Mouse (Mus musculus) heart, postnatal 0 days (tissue): ENCODE measurements around the gene Cttnbp2. TPM values are rescaled to one million over a fixed set of nuclear protein-coding genes. Genes with fewer than 3 reads are reported as not detected.
A peak's percentile ranks its signal among the peaks of the same experiment; 100 is the strongest.

Experiments
- ATAC-seq: fragments of 200-750 bp; cut with Nextera tagmentation; 2 replicates; pipeline ENCODE4 v1.8.0; 2017; ENCODE audit warnings: low read depth, moderate number of reproducible peaks, moderate library complexity; ENCODE audit not compliant: insufficient read depth
- DNase-seq: peaks from one replicate; pipeline ENCODE4 v3.0.0-alpha.2; 2016; ENCODE audit warnings: low spot score
- H3K27ac ChIP-seq: fragments of 300-500 bp; sonication (generic); 2 replicates; pipeline ENCODE4 v1.5.1; 2014; ENCODE audit warnings: low read depth, mild to moderate bottlenecking
- H3K27me3 ChIP-seq: fragments of 300-500 bp; sonication (generic); 2 replicates; pipeline ENCODE4 v1.6.1; 2014; ENCODE audit warnings: low read length, mixed read lengths; ENCODE audit not compliant: control insufficient read depth, insufficient read depth
- H3K36me3 ChIP-seq: fragments of 300-500 bp; sonication (generic); replicated peaks from 2 replicates; pipeline ENCODE4 v1.6.1; 2014; ENCODE audit warnings: low read length, mixed read lengths; ENCODE audit not compliant: control insufficient read depth, insufficient read depth
- H3K4me1 ChIP-seq: fragments of 300-500 bp; sonication (generic); 2 replicates; pipeline ENCODE4 v1.6.1; 2014; ENCODE audit warnings: antibody characterized with exemption; ENCODE audit not compliant: control insufficient read depth, insufficient read depth
- H3K4me2 ChIP-seq: fragments of 300-500 bp; sonication (generic); 2 replicates; pipeline ENCODE4 v1.6.1; 2014; ENCODE audit warnings: low read depth, mild to moderate bottlenecking, low read length, moderate library complexity
- H3K4me3 ChIP-seq: fragments of 300-500 bp; sonication (generic); 2 replicates; pipeline ENCODE4 v1.5.1; 2014; ENCODE audit warnings: low read depth, low read length
- H3K9ac ChIP-seq: fragments of 300-500 bp; sonication (generic); replicated peaks from 2 replicates; pipeline ENCODE4 v1.6.1; 2014; ENCODE audit warnings: low read depth, low read length, mixed read lengths
- H3K9me3 ChIP-seq: fragments of 300-500 bp; sonication (generic); replicated peaks from 2 replicates; pipeline ENCODE4 v1.6.1; 2016; ENCODE audit warnings: low read length; ENCODE audit not compliant: control insufficient read depth
- CTCF ChIP-seq: IDR thresholded peaks from 2 replicates; pipeline ENCODE4 v1.5.1; 2016; ENCODE audit warnings: antibody characterized with exemption, control low read depth, low read depth
- EP300 ChIP-seq: IDR thresholded peaks from 2 replicates; pipeline ENCODE4 v1.6.1; 2016; ENCODE audit warnings: antibody characterized with exemption, low read depth
- WGBS: fragments of 180-500 bp; shearing (Covaris S2); extraction: QIAGEN DNeasy Blood & Tissue Kit; methylation state at CpG from one replicate; pipeline ENCODE4 v1.1.7; 2014; 5-methylcytosine and 5-hydroxymethylcytosine counted together
- polyA plus RNA-seq: library from polyadenylated mRNA; unstranded; fragments of >200 nt; fragmentation: Nextera tagmentation; extraction: Ambion mirVana; gene quantifications from 2 replicates; pipeline ENCODE4 v1.2.1, GENCODE M21; 2015
- total RNA-seq: library from RNA; depleted of rRNA; stranded (reverse); fragments of >200 nt; gene quantifications from 2 replicates; pipeline ENCODE4 v1.2.3, GENCODE M21; 2014; ENCODE audit warnings: low replicate concordance

Gene Cttnbp2
- total and polyA plus RNA-seq, 2 experiments from 2014 or later, result 0.69 to 2.3 TPM

DNA sequence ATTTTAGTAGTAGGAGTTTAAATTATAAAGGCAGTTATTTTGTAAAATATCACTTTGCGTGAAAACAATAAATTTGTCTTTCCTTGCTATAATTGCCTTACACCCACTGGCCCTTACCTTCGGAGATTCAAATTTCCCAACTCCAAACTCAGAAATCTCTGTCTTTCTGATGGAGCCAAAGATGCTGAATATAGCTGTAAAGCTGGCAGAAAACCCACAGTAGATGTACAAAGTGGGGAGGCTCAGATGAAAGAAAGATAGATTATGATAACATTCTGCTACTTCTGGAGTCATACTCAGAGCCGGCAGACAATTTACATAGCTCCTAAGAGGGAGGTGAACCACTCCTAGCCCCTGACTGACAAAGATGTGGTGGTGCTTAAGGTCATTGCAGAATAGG lies 15.8 kb upstream of the Cttnbp2 start:
- no peak overlapping the region for H3K9ac ChIP-seq
- no peaks in the 10 kb centered on the region for H3K4me1 ChIP-seq
- H3K4me2 ChIP-seq, result no peak overlapping the region
- no peak for ATAC-seq
- H3K36me3 ChIP-seq, result no peaks in the 10 kb centered on the region
- TF ChIP-seq CTCF, result no peak
- TF ChIP-seq EP300, result no peak
- DNase-seq, result no peak
- no peaks in the 10 kb centered on the region for H3K9me3 ChIP-seq
- WGBS, result 78% methylated on average over 3 of the region's 3 CpGs
- no peaks in the 10 kb centered on the region for H3K27me3 ChIP-seq
- no peak overlapping the region for H3K27ac ChIP-seq
- H3K4me3 ChIP-seq, result no peak overlapping the region

DNA sequence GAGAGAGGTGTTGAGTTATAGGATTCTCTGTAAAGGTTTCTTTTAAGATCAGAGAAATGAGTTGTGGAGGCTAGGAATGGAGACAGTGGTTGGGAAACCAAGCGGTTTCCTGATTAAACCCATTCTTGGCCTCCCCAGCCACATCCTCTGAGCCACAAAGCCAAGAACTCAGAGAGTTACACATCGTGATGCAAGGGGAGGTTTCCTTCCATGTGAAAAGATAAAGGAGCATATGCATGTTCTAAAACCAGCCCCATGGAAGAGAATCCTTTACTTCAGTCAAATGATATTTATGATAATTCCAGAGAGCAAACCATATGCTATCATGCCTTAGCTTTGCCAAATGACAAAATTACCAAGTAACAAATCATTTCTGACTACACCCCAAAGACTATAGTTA lies 3.0 kb upstream of the Cttnbp2 start:
- no peaks in the 10 kb centered on the region for H3K27me3 ChIP-seq
- no peak overlapping the region for H3K4me2 ChIP-seq
- no peaks in the 10 kb centered on the region for H3K4me1 ChIP-seq
- WGBS, result 43% methylated on average over 2 of the region's 2 CpGs
- ATAC-seq, result no peak
- no peak for DNase-seq
- no peaks in the 10 kb centered on the region for H3K36me3 ChIP-seq
- no peak overlapping the region for H3K9ac ChIP-seq
- no peaks in the 10 kb centered on the region for H3K9me3 ChIP-seq
- no peak overlapping the region for H3K4me3 ChIP-seq
- TF ChIP-seq EP300 (no peak), CTCF (no peak)
- no peak overlapping the region for H3K27ac ChIP-seq

DNA sequence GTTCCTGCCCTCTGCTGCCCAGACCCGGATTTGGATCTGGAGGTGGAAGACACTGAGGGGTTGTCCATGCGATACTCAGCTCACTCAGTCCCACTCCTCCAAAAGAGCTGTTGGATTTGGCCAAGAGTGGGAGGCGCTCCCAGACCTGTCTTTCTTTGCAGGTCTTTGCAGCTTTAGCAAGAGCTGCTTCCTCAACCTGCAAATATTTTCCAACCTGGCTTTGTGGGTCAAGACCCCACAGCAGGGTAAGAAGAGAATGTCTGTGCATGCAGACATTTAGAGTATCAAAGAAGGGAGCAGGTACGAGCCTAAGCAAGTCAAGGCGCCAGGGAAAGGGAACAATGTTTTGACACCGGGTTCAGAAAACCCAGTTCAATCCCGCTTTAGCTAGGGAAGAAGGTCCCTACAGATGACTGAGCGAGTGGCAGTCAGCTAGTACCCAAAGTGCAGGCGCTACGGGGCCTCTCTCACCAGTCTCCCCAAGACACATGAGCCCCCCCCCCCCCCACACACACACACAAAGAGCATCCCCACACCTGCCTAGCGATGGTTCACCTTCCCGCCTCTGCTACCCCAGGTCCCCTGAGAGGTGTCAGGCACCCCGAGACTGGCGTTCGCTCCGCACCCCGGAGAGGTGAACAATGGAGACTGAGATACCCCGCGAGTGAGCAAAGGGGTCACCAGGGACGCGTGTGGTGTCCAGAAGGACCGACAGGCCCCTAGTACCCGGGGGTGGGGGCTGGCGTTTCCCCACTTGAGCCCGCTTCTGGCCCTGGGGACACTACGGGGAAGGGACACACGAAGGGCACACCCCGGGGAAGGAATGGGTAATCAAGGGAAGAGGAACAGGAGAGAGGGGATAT lies 801 bp downstream of the Cttnbp2 start:
- H3K4me1 ChIP-seq, result no peaks in the 10 kb centered on the region
- H3K9ac ChIP-seq, result peak overlapping the region; percentile 57
- no peaks in the 10 kb centered on the region for H3K9me3 ChIP-seq
- TF ChIP-seq CTCF, result no peak
- TF ChIP-seq EP300, result no peak
- peak overlapping the region; percentile 75 for H3K4me3 ChIP-seq
- WGBS, result 2% methylated on average over 28 of the region's 28 CpGs
- H3K27me3 ChIP-seq, result no peaks in the 10 kb centered on the region
- ATAC-seq (peak; percentile 67), DNase-seq (no peak)
- H3K4me2 ChIP-seq, result peak overlapping the region; percentile 87
- H3K27ac ChIP-seq, result no peak overlapping the region
- H3K36me3 ChIP-seq, result no peaks in the 10 kb centered on the region

DNA sequence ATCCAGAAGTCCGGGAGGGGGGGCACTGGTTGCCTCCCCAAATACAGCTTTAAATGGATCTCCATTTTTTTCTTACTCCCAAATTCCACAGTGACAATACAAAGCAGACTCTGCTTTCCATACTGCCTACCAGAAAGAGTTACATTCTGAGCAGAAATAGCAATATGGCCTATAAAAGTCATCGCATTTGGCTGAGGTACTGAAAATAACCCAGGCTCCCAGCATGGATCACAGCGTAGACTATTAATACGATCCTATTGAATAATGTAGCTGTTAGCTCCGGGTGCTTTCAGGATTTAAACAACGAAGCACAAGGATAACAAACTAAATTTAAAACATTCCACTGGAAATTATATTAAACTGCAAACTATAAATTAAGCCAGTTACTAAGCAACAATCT lies 2.8 kb downstream of the Cttnbp2 start:
- no peak overlapping the region for H3K4me3 ChIP-seq
- peaks cover 8% of the 10 kb centered on the region for H3K4me1 ChIP-seq
- H3K27ac ChIP-seq, result no peak overlapping the region
- no peaks in the 10 kb centered on the region for H3K9me3 ChIP-seq
- no peak for DNase-seq
- H3K36me3 ChIP-seq, result no peaks in the 10 kb centered on the region
- no peak overlapping the region for H3K4me2 ChIP-seq
- H3K9ac ChIP-seq, result no peak overlapping the region
- 85% methylated on average over 6 of the region's 6 CpGs for WGBS
- H3K27me3 ChIP-seq, result no peaks in the 10 kb centered on the region
- ATAC-seq, result no peak
- TF ChIP-seq CTCF (no peak), EP300 (no peak)

DNA sequence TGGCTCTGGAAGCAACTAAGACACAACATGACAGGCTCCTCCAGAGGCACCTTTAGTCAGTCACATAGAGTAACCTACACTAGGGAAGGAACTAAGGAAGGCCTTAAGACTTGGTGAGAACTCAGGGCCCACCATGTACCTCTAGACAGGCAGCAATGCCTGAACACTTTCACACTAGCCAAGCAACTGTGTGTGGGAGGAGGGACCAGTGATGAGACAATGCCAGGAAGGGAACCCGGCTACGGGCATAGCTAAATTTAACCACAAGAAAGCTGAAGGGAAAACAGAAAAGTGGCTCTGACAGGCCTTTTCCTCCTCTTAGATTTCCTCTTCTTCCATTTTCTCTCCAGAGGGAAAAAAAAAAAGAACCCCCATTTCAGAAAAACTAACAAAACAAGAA lies 6.6 kb downstream of the Cttnbp2 start:
- H3K4me2 ChIP-seq, result no peak overlapping the region

DNA sequence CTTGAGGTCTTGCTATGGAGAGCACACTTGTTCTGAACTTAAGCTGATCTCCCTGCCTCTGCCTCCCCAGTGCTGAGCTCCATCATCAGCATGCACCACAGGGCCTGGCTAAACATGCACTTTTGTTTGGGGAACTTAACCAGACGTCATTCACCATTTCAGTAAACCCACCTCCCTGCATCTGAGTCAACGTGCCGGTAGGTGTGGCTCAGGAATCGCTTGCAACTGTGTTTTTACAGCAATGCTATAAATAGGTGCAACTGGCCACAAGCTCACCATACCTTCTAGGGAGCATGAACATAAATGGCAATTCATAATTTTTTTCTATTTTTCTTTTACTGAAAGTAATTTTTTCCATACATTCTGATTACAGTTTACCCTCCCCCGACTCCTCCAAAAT lies 14.8 kb downstream of the Cttnbp2 start:
- no peaks in the 10 kb centered on the region for H3K36me3 ChIP-seq
- H3K4me2 ChIP-seq, result no peak overlapping the region
- H3K4me3 ChIP-seq, result no peak overlapping the region
- TF ChIP-seq CTCF (no peak), EP300 (no peak)
- H3K4me1 ChIP-seq, result no peaks in the 10 kb centered on the region
- H3K27ac ChIP-seq, result no peak overlapping the region
- H3K9me3 ChIP-seq, result no peaks in the 10 kb centered on the region
- no peaks in the 10 kb centered on the region for H3K27me3 ChIP-seq
- DNase-seq (no peak), ATAC-seq (no peak)
- H3K9ac ChIP-seq, result no peak overlapping the region
- 40% methylated on average over 5 of the region's 5 CpGs for WGBS

More for the DNA sequence above, 6.6 kb downstream of the Cttnbp2 start:
- DNase-seq (peak; percentile 51), ATAC-seq (peak; percentile 41; the same call in 1 of the 2 replicates)
- Histone ChIP-seq H3K4me1 (peaks cover 12% of the 10 kb centered on the region), H3K4me3 (no peak overlapping the region), H3K36me3 (no peaks in the 10 kb centered on the region), H3K27me3 (no peaks in the 10 kb centered on the region), H3K9me3 (no peaks in the 10 kb centered on the region), H3K27ac (peak overlapping the region; percentile 64), H3K9ac (no peak overlapping the region)
- TF ChIP-seq EP300, result no peak
- WGBS, result 0% methylated on average over 2 of the region's 2 CpGs
